Mouse (Mus musculus): Measurements from ENCODE around the gene Ryk. TPM values are rescaled to one million over a fixed set of nuclear protein-coding genes. Genes with fewer than 3 reads are reported as not detected.

Ryk gene
- polyA plus RNA-seq, 1 experiment from 2014 or later = 14.1 TPM

DNA sequence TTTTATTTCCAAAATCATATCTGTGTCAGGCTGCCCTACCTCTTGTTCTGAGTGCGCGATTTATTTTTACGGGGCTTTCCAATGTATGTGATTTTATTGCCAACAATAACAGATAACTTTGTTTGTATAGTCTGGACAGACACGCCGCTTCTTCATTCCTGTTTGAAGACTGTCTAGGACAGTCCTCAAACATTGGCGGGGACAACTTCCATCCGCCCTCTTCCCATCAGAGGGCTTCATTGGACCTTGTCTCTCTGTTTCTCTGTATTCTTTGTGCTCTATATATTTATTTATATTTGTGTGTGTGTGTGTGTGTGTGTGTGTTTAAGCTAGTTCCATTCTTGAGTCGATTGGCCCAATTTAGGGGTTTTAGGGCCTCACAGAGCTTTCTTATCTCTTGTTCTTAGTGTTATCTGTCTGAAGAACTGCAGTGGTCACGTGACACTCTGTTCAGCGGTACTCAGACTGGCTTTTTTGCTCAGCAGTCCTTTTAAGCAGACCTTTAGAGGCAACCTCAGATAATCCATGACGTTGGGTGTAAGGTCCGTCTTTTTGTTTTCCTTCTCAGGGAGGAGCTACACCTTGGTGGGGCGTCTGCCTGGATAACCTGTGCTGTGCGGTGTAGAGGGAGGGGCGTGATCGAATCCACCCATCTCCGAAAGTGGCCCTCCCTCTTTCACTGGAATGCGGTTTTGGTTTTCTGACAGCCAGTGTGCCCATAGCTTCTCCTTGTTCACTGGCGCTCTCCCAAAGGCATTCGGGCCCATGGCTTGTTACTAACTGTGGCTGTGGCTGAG is 99.4 kb downstream of the Ryk start:
- WGBS = 51% methylated on average over 20 of the region's 20 CpGs
- no peak for ATAC-seq
- H3K4me3 ChIP-seq = peak overlapping the region; percentile 4; the same call in 1 of the 2 replicates
- no peaks in the 10 kb centered on the region for H3K36me3 ChIP-seq (ENCODE audit: poor library complexity, severe bottlenecking)
- peaks cover 14% of the 10 kb centered on the region; the same call in 1 of the 2 replicates for H3K4me1 ChIP-seq
- H3K4me2 ChIP-seq = peak overlapping the region; percentile 44
- no peaks in the 10 kb centered on the region for H3K27me3 ChIP-seq
- no peak overlapping the region for H3K9ac ChIP-seq
- no peaks in the 10 kb centered on the region for H3K9me3 ChIP-seq (replicated peaks)
- no peak overlapping the region for H3K27ac ChIP-seq

DNA sequence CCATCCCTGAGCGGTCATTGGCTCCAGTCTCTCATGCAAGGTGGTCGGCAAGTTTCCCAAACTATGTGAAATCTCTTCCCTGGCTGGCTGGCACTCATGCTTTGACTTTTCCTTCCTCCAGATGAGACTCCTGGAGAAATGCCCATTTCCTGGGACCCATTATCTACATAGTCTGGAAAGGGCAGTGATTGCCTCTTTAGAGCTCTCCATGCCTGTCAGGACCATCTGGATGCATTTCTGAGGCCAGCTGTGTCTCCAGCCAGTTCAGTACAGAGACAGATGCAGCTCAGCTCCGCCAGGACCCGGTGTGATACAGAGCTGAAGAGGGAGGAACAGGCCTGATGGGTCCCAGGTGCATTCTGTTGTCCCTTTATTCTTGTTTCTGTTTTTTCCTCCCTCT is 107.5 kb downstream of the Ryk start:
- no peak overlapping the region for H3K9ac ChIP-seq
- H3K27me3 ChIP-seq = no peaks in the 10 kb centered on the region
- H3K36me3 ChIP-seq (ENCODE audit: poor library complexity, severe bottlenecking) = no peaks in the 10 kb centered on the region
- no peak overlapping the region for H3K4me2 ChIP-seq
- H3K9me3 ChIP-seq (replicated peaks) = no peaks in the 10 kb centered on the region
- H3K4me1 ChIP-seq = no peaks in the 10 kb centered on the region
- no peak overlapping the region for H3K27ac ChIP-seq
- ATAC-seq = no peak
- H3K4me3 ChIP-seq = no peak overlapping the region
- WGBS = 87% methylated on average over 4 of the region's 4 CpGs

DNA sequence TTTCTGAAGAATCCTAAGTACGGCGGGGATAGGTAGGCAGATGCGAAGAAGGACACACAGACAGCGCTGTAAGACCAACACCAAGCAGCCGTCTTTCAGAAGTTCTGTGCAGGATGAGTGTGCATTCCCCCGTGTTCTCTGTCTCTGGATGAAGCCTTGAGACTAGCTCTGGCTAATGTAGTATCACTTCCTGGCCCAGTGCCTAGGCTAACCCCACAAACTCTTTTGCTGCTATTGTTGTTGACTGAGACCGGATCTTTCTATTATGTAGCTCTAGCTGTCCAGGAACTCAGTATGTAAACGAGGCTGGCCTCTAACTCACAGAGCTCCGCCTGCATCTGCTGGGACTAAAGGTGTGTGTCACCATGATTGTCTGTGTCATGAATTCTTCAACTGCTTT is 110.2 kb downstream of the Ryk start:
- ATAC-seq = no peak
- no peak overlapping the region for H3K9ac ChIP-seq
- no peaks in the 10 kb centered on the region for H3K36me3 ChIP-seq (ENCODE audit: poor library complexity, severe bottlenecking)
- H3K4me3 ChIP-seq = no peak overlapping the region
- no peak overlapping the region for H3K4me2 ChIP-seq
- no peak overlapping the region for H3K27ac ChIP-seq
- no peaks in the 10 kb centered on the region for H3K4me1 ChIP-seq
- H3K27me3 ChIP-seq = no peaks in the 10 kb centered on the region
- WGBS = 79% methylated on average over 9 of the region's 9 CpGs
- H3K9me3 ChIP-seq (replicated peaks) = no peaks in the 10 kb centered on the region; the same call in 1 of the 2 replicates

DNA sequence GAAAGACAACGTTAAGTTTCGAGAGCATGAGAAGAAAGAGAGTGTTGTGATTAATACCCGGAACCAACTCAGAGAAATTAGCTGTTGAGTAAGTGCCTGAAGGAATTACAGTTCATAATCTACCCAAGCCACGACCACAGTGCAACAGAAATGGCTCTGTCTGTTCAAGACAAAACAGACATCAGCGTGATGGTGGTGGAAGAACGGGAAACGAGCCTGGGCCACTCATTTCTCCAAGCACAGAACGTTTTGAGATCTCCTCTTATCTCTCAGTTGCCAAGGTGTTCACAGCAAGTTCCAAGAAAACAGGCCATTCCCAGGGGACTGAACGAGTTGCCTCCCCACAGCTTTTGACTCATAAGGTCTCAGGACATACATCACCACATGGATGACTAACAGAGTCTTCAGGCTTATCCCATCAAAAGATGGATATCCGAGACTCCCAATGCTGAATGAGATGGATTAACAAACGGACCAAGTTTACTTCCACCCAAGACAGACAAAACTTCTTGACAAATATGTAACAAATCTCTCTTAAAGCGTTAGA is 111.8 kb downstream of the Ryk start:
- Histone ChIP-seq H3K4me1 (no peaks in the 10 kb centered on the region), H3K27ac (no peak overlapping the region), H3K4me3 (no peak overlapping the region), H3K36me3 (ENCODE audit: poor library complexity, severe bottlenecking) (no peaks in the 10 kb centered on the region), H3K9me3 (replicated peaks) (no peaks in the 10 kb centered on the region; the same call in 1 of the 2 replicates), H3K27me3 (no peaks in the 10 kb centered on the region), H3K4me2 (no peak overlapping the region), H3K9ac (no peak overlapping the region)
- 91% methylated on average over 12 of the region's 12 CpGs for WGBS
- no peak for ATAC-seq

DNA sequence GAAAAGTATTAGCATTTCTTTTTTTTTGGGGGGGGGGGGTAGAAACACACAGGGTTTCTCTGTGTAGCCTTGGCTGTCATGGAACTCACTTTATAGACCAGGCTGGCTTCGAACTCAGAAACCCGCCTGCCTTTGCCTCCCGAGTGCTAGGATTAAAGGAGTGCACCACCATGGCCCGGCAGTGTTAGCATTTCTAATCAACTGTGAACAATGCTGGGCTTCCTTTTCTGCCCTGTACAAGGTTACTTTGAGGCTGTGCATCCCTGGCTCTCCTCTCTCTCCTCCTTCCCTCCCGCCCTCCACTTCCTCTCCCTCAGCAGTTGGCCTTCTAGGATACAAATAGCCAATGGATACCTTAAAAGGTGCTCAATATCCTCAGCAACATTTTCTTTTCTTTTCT is 114.0 kb downstream of the Ryk start:
- no peaks in the 10 kb centered on the region for H3K27me3 ChIP-seq
- ATAC-seq = no peak
- no peaks in the 10 kb centered on the region for H3K36me3 ChIP-seq (ENCODE audit: poor library complexity, severe bottlenecking)
- no peaks in the 10 kb centered on the region; the same call in 1 of the 2 replicates for H3K9me3 ChIP-seq (replicated peaks)
- H3K9ac ChIP-seq = no peak overlapping the region
- no peak overlapping the region for H3K27ac ChIP-seq
- no peak overlapping the region for H3K4me2 ChIP-seq
- no peak overlapping the region for H3K4me3 ChIP-seq
- WGBS = 58% methylated on average over 5 of the region's 5 CpGs
- H3K4me1 ChIP-seq = no peaks in the 10 kb centered on the region

DNA sequence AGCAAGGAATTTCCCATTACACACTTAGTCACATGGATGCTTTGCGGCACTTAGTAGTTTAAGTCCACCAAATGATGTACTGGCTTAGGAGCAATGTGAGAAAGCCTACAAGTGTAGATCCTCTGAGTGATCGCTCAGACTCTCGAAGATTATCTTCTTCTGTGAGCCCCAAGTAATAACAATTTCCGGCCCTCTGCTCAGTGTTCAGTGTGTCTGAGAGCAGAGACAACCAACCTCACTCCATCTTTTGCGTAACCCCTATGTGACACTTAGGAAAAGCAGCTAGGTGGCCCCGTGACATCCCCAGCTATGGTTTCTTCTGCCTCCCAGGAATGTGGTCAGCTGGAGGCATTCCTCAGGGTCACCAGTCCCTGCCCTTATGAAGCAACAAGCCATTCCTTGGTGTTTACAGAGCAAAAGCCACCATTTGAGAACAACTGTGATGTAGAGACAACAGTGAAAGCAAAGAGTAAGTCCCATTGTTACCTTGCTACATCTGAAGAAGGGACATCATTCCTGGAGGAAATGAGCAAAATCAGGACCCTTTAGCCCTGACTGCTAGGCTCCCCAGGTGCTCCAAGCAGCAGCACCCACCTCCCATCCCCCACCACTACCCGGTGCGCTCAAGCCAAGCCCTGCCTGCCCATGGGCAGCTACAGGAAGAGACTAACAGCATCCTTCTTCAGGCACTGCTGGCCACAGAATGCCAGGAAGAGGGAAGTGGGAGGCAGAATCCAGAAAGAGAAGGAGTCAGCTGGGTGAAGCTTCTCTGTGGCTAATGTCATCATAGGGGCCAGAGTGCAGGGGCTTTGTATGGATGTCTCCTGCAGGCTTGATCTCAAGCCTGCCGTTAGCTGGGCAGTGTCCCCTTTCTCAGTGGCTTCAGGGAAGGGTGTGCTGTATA is 116.6 kb downstream of the Ryk start:
- Histone ChIP-seq H3K27ac (no peak overlapping the region), H3K9me3 (replicated peaks) (no peaks in the 10 kb centered on the region; the same call in 1 of the 2 replicates), H3K4me2 (no peak overlapping the region), H3K4me3 (no peak overlapping the region), H3K4me1 (no peaks in the 10 kb centered on the region), H3K9ac (no peak overlapping the region), H3K27me3 (no peaks in the 10 kb centered on the region), H3K36me3 (ENCODE audit: poor library complexity, severe bottlenecking) (no peaks in the 10 kb centered on the region)
- 93% methylated on average over 9 of the region's 9 CpGs for WGBS
- ATAC-seq = no peak

DNA sequence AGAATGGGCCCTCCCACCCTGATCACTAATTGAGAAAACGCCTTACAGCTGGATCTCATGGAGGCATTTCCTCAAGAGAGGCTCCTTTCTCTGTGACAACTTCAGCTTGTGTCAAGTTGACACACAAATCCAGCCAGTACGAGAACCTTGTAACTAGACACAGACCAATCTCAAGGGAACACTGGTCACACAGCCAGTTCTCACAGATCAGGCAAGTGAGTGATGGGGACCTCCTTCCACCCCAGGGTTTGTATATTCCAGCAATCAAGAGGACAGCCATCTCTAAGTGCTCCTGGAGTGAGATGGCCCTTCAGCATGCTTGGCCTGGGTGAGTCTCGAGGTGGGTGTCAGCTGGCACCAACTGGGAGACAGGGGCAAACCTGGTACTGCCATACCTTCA is 121.1 kb downstream of the Ryk start:
- no peak for ATAC-seq
- Histone ChIP-seq H3K9ac (no peak overlapping the region), H3K4me3 (no peak overlapping the region), H3K4me2 (no peak overlapping the region), H3K27me3 (no peaks in the 10 kb centered on the region), H3K27ac (no peak overlapping the region), H3K36me3 (ENCODE audit: poor library complexity, severe bottlenecking) (no peaks in the 10 kb centered on the region), H3K4me1 (peaks cover under 1% of the 10 kb centered on the region; the same call in 1 of the 2 replicates), H3K9me3 (replicated peaks) (no peaks in the 10 kb centered on the region)
- WGBS = 83% methylated on average over 3 of the region's 3 CpGs

Other genes starting within 250 kb of the Ryk start
- gene Anapc13, start 208.6 kb upstream of the Ryk start, polyA plus RNA-seq (2015; fragmentation: Nextera tagmentation; extraction: Ambion mirVana) = 191 and 222 TPM in 2 replicates
- gene Cep63, start 208.4 kb upstream of the Ryk start, polyA plus RNA-seq (2015; fragmentation: Nextera tagmentation; extraction: Ambion mirVana) = 55.4 and 57.9 TPM in 2 replicates
- 46.9 and 55.3 TPM in 2 replicates for gene Amotl2, start 118.2 kb upstream of the Ryk start, polyA plus RNA-seq (2015; fragmentation: Nextera tagmentation; extraction: Ambion mirVana)
- gene Slco2a1, start 153.8 kb downstream of the Ryk start, polyA plus RNA-seq (2015; fragmentation: Nextera tagmentation; extraction: Ambion mirVana) = 0.31 and 0.54 TPM in 2 replicates

All from forebrain, embryonic 13.5 days (tissue).